Mouse (Mus musculus): ENCODE data around the gene Abcg8. TPM values are rescaled to one million over a fixed set of nuclear protein-coding genes. Genes with fewer than 3 reads are reported as not detected.

The Abcg8 gene
- polyA plus RNA-seq, 1 experiment from 2014 or later, result 0.05 TPM

GRCm38 (mm10) chr17:84748152-84748682 is 72.1 kb downstream of the Abcg8 start:
- H3K36me3 ChIP-seq (replicated peaks), result peaks cover 7% of the 10 kb centered on the region; the same call in 1 of the 2 replicates
- H3K4me1 ChIP-seq, result peaks cover 48% of the 10 kb centered on the region
- H3K9me3 ChIP-seq, result no peaks in the 10 kb centered on the region
- no peak overlapping the region for H3K4me2 ChIP-seq
- H3K27me3 ChIP-seq, result no peaks in the 10 kb centered on the region
- no peak for ATAC-seq (ENCODE audit: low FRiP score)
- H3K27ac ChIP-seq, result no peak overlapping the region
- H3K4me3 ChIP-seq (replicated peaks), result no peak overlapping the region
- H3K9ac ChIP-seq, result no peak overlapping the region
- 91% methylated on average over 9 of the region's 9 CpGs for WGBS

- peak; percentile 68 for ATAC-seq (ENCODE audit: low FRiP score)
- Histone ChIP-seq H3K4me2 (no peak overlapping the region), H3K4me1 (peaks cover 45% of the 10 kb centered on the region), H3K9me3 (no peaks in the 10 kb centered on the region), H3K4me3 (replicated peaks) (no peak overlapping the region), H3K27me3 (no peaks in the 10 kb centered on the region), H3K36me3 (replicated peaks) (peaks cover 7% of the 10 kb centered on the region; the same call in 1 of the 2 replicates), H3K9ac (no peak overlapping the region), H3K27ac (peak overlapping the region; percentile 31; the same call in 1 of the 2 replicates)
- 42% methylated on average over 8 of the region's 8 CpGs for WGBS
Observed at GRCm38 (mm10) chr17:84749297-84749696, 73.2 kb downstream of the Abcg8 start.

Other genes starting within 250 kb of the Abcg8 start
- 11.3 and 11.8 TPM in 2 replicates for gene Thada, start 210.1 kb upstream of the Abcg8 start, polyA plus RNA-seq (2016; fragmentation: Nextera tagmentation; extraction: Ambion mirVana)
- gene Plekhh2, start 164.4 kb upstream of the Abcg8 start, polyA plus RNA-seq (2016; fragmentation: Nextera tagmentation; extraction: Ambion mirVana), result 2.1 and 2.6 TPM in 2 replicates
- 34.2 and 34.6 TPM in 2 replicates for gene Dync2li1, start 49.8 kb upstream of the Abcg8 start, polyA plus RNA-seq (2016; fragmentation: Nextera tagmentation; extraction: Ambion mirVana)
- gene Abcg5, start 6.7 kb downstream of the Abcg8 start, polyA plus RNA-seq (2016; fragmentation: Nextera tagmentation; extraction: Ambion mirVana), result 2.8 and 4.2 TPM in 2 replicates
- 49.3 and 52.8 TPM in 2 replicates for gene Lrpprc, start 114.5 kb downstream of the Abcg8 start, polyA plus RNA-seq (2016; fragmentation: Nextera tagmentation; extraction: Ambion mirVana)

Measured in forebrain, embryonic 12.5 days (tissue).